15 mouse cellular contexts compared by ENCODE assay signal in the genomic region with DNA sequence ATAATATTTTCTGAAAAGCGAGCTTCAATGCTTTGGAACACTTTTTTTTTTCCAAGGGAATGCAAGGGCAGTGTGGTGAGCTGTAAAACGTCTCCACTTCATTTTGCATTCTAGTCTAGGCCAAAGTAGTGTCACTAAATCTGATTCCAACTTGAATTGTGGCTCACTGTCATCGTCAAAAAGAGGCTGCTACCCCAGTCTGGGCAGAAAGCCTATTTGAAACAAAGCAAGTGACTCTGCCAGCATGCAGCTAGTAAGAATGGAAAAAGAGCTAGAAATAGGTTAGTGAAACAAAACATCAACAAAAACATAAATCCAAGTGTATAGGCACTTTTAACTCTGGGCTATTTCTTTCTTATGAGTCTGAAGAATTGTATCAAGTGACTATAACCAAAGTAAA.
A peak's percentile ranks its signal among the peaks of the same experiment; 100 is the strongest.
DNase-seq lines count a peak whose midpoint lies in the region; ATAC-seq and TF ChIP-seq lines count a peak whose summit lies in the region.
"Had no signal": no experiment of that assay in that cellular context is flagged by ENCODE, and none has a peak within 500 bp of the region (broad histone marks: within the 10 kb centered on the region; RNA-seq: fewer than 3 reads in every experiment).

No protein-coding gene starts in this region.

- peak overlapping the region; percentile 43 for H3K27ac ChIP-seq in heart, adult 2 months
- no peak overlapping the region for H3K27ac ChIP-seq in liver, adult 2 months (replicated peaks; ENCODE audit: insufficient read depth, low read depth, low read length)
- H3K27ac ChIP-seq in liver, postnatal 0 days (ENCODE audit: low read depth): no peak overlapping the region
- H3K27ac ChIP-seq: liver, embryonic 12.5 days had no signal

- H3K9me3 ChIP-seq in liver, postnatal 0 days (ENCODE audit: low read length): no peaks in the 10 kb centered on the region
- H3K9me3 ChIP-seq: liver, embryonic 12.5 days had no signal

- no peaks in the 10 kb centered on the region for H3K27me3 ChIP-seq in heart, adult 2 months (ENCODE audit: control insufficient read depth, insufficient read depth, low read length)
- H3K27me3 ChIP-seq in liver, adult 2 months (ENCODE audit: control insufficient read depth, insufficient read depth, low read length): no peaks in the 10 kb centered on the region
- no peaks in the 10 kb centered on the region for H3K27me3 ChIP-seq in liver, postnatal 0 days (ENCODE audit: insufficient read depth, low read length)
- H3K27me3 ChIP-seq: liver, embryonic 12.5 days had no signal

- 27% methylated on average over 3 of the region's 3 CpGs for WGBS in heart, adult 2 months
- 40% methylated on average over 3 of the region's 3 CpGs for WGBS in liver, adult 2 months
- 48% methylated on average over 3 of the region's 3 CpGs for WGBS in liver, postnatal 0 days (ENCODE audit: insufficient replicate concordance)

- intact Hi-C loops in heart, adult 2 months (cut with DNase I): no loop called here

- no peak for TF ChIP-seq EP300 in heart, adult 2 months (IDR thresholded peaks at IDR 0.05; ENCODE audit: insufficient read depth, low read depth, low read length)
- no peak for TF ChIP-seq EP300 in liver, postnatal 0 days (IDR thresholded peaks at IDR 0.05; ENCODE audit: low read depth)

- H3K4me3 ChIP-seq in heart, adult 2 months: no peak overlapping the region
- no peak overlapping the region for H3K4me3 ChIP-seq in liver, adult 2 months (ENCODE audit: insufficient read depth, low read depth, low read length)
- H3K4me3 ChIP-seq in liver, postnatal 0 days (ENCODE audit: low read depth, low read length): no peak overlapping the region
- H3K4me3 ChIP-seq: liver, embryonic 12.5 days had no signal

- no peak overlapping the region for H3K4me2 ChIP-seq in liver, postnatal 0 days (ENCODE audit: low read depth, low read length)
- H3K4me2 ChIP-seq: liver, embryonic 12.5 days; midbrain, embryonic 11.5 days had no signal

- H3K9ac ChIP-seq in heart, adult 2 months (ENCODE audit: low read depth, low read length): no peak overlapping the region
- H3K9ac ChIP-seq in liver, adult 2 months (ENCODE audit: low read depth, low read length): no peak overlapping the region
- no peak overlapping the region for H3K9ac ChIP-seq in liver, postnatal 0 days (replicated peaks)
- H3K9ac ChIP-seq: liver, embryonic 12.5 days had no signal

- TF ChIP-seq CTCF in heart, adult 2 months (IDR thresholded peaks at IDR 0.05): no peak
- no peak for TF ChIP-seq CTCF in liver, adult 2 months (IDR thresholded peaks at IDR 0.05; ENCODE audit: low read depth, low read length)
- no peak for TF ChIP-seq CTCF in liver, postnatal 0 days (IDR thresholded peaks at IDR 0.05; ENCODE audit: low read depth)

- peak in 1 of 2 experiments; percentile 2 for DNase-seq in heart, adult 2 months
- DNase-seq in heart, postnatal 4 days: no peak
- peak; percentile 19 for DNase-seq in liver, adult 2 months (ENCODE audit: extremely low read depth, low read depth, low spot score)
- DNase-seq in liver, postnatal 0 days: no peak
- DNase-seq in cerebellum, adult 11 months: peak; percentile 11
- peak; percentile 7 to 11 for DNase-seq in cerebellum, postnatal 10 days
- no peak for DNase-seq in kidney, postnatal 4 days
- DNase-seq in urinary bladder, postnatal 4 days (ENCODE audit: low spot score in 2 of 2): no peak
- DNase-seq: gastrocnemius, postnatal 25 days; kidney, adult 11 months; lung, postnatal 10 days; thymus, postnatal 25 days had no signal

- ATAC-seq in liver, postnatal 0 days: no peak
- ATAC-seq: CD4-positive, CD25-positive, alpha-beta regulatory T cell, adult 4 months; liver, embryonic 12.5 days had no signal

- H3K4me1 ChIP-seq in heart, adult 2 months (ENCODE audit: control insufficient read depth, insufficient read depth, low read length): no peaks in the 10 kb centered on the region
- no peaks in the 10 kb centered on the region for H3K4me1 ChIP-seq in liver, adult 2 months (ENCODE audit: control insufficient read depth, insufficient read depth, low read length)
- H3K4me1 ChIP-seq in liver, postnatal 0 days (ENCODE audit: insufficient read depth): no peaks in the 10 kb centered on the region
- H3K4me1 ChIP-seq: liver, embryonic 12.5 days had no signal

- H3K36me3 ChIP-seq in heart, adult 2 months (ENCODE audit: control insufficient read depth, insufficient read depth, low read length): no peaks in the 10 kb centered on the region
- no peaks in the 10 kb centered on the region for H3K36me3 ChIP-seq in liver, adult 2 months (ENCODE audit: control insufficient read depth, insufficient read depth, low read length)
- H3K36me3 ChIP-seq in liver, postnatal 0 days (replicated peaks; ENCODE audit: insufficient read depth, low read length): no peaks in the 10 kb centered on the region
- H3K36me3 ChIP-seq: liver, embryonic 12.5 days had no signal

- H3K79me2 ChIP-seq in heart, adult 2 months (replicated peaks; ENCODE audit: control insufficient read depth, insufficient read depth, low read length): no peaks in the 10 kb centered on the region
- no peaks in the 10 kb centered on the region for H3K79me2 ChIP-seq in liver, adult 2 months (ENCODE audit: control insufficient read depth, insufficient read depth, low read length)

- TF ChIP-seq POLR2A in heart, adult 2 months (IDR thresholded peaks at IDR 0.05; ENCODE audit: insufficient read depth, low read depth, low read length): no peak
- TF ChIP-seq POLR2A in liver, adult 2 months (IDR thresholded peaks at IDR 0.05; ENCODE audit: extremely low read depth, insufficient read depth, low read length): no peak

Comparison
In these comparisons a context has a peak if more than half of its experiments do, and no peak if none do; other contexts are left out.
1. DNase-seq: peak in liver, adult 2 months (single experiment), cerebellum, adult 11 months (single experiment) and cerebellum, postnatal 10 days (2 of 2); none in heart, postnatal 4 days (single experiment), liver, postnatal 0 days (single experiment), kidney, postnatal 4 days (0 of 2) and urinary bladder, postnatal 4 days (0 of 2).